Mouse (Mus musculus): ENCODE measurements around the gene Capn2.

DNA sequence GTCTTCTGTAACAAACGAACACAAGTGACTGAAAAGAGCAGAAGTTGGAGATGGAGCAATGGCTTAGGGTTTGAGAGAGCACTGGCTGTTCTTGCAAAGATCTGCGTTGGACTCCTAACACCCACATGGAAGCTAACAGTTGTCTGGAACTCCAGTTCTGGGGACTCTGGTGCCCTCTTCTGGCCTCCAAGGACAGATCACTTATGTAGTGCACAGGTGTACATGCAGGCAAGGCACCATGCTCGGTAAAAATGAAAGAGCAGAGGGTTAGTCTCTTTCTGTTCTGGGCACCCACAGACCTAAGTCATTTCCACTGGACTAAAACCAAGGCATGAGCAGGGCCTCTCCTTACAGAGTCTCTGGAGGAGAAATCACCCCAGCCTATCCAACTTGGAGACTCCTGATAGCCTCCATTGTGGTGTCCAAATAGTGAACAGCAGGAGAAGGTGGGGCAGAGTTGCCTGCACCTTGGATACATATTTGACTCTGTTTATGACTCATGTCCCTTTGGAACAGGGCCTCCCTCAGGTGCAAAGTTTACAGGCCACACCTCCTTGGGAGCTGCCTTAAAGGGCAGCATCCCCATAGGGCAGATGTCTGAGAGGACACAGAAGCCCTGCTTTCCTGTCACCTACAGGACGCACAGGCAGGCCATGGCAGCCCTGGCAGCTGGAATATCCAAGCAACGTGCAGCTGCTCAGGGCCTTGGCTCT lies 47.2 kb upstream of the Capn2 start, which contains the start of gene Capn8:
- TF ChIP-seq CTCF (IDR thresholded peaks at IDR 0.05; ENCODE audit: low read depth, low read length) (no peak), TAL1 (conservative IDR thresholded peaks at IDR 0.05; ENCODE audit: low read depth, low read length) (no peak)
